Mouse (Mus musculus) kidney, postnatal 25 days (tissue): Measurements from ENCODE around the gene Tmem163.

Source experiments
- DNase-seq, 2 experiments: peaks; one replicate each; pipeline ENCODE4 v3.0.0; 2021; ENCODE audit warnings: mixed read lengths in 2 of 2

Tmem163 gene

DNA sequence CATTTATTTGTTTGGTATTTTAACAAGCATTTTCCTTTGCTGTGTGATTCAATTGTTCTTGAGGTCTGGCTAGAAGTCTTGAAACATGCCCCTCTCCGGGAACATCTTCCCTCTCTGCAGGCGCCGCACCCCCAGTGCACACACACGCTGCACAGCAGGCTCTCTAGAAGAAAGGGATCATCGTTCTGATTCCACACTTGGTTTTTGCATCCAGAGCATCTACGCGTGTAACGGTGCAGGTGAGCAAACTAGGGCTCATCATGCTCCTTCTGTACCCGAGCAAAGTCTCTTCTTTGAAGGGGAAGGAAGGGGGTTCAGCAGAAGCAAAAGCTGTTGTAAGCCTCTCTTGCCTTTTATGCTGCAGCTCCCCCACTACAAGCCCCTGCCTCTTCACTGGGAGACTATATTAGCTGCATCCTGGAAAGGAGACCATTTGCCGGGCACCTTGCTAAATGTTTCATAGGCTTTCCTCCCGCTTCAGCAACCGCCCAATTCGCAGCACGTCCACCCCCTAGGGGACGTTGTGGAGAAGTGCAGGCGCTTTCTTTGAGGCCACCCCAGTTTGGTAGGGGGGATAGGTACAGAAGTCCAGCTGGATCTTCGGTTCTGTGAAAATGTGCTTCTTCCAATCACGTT, at the start of gene Tmem163:
Tmem163 (minus strand) TSS at position 51 of the 636 bp plus-strand sequence.
- DNase-seq = peak; percentile 21 to 38

DNA sequence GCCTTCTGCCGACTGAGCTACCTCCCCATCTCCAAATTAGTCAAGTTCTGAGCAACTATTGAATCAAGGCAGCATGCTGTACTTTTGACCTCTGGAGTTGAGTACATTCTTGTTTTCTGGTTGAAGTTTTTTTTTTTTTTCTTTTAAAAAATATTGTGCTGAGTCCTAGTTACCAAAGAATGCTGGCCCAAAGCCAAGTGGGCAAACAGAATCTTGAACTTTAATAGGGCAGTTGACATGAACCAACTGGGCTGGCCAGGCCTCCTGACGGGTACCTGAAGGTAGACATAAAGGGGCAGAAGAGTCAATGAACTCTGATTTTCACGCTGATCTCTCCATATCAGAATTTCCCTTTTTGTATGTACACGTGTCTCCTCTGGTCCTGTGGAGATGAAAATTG, 49.7 kb upstream of the Tmem163 start, which contains the start of gene Acmsd:
Acmsd (plus strand) TSS at position 318 of the 400 bp plus-strand sequence.
- peak; percentile 89 to 90 for DNase-seq

DNA sequence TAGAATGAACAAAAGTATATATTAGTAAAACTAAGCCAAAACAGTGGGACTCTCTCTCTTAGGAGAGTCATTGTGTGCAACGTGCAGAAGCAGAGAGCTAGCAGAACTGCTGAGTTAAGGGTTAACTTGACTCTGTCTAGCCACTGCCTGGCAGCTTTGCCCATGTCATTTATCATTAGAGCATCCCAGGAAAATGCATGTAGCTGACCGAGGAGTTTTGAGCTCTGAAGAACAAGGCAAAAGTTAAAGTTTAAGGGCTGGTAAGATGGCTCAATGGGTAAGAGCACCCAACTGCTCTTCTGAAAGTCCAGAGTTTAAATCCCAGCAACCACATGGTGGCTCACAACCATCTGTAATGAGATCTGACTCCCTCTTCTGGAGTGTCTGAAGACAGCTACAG, 44.2 kb upstream of the Tmem163 start:
- DNase-seq = peak; percentile 43 to 69

DNA sequence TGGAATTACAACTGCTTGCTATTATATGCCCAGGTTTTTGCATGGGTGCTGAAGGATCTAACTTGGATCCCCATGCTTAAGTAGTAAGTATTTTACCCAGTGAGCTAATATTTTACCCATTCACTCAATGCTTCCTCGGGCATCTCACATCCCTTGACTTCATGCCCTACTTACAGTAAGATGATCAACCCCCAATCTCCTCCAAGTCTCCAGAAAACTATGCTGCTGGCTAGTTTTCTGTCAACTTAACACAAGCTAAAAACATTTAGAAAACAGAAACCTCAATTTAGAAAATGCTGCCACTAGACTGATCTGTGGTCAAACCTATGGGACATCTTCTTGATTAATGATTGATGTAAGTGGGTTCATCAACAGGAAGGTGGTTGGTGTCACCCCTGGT, 38.9 kb upstream of the Tmem163 start:
- no peak for DNase-seq

DNA sequence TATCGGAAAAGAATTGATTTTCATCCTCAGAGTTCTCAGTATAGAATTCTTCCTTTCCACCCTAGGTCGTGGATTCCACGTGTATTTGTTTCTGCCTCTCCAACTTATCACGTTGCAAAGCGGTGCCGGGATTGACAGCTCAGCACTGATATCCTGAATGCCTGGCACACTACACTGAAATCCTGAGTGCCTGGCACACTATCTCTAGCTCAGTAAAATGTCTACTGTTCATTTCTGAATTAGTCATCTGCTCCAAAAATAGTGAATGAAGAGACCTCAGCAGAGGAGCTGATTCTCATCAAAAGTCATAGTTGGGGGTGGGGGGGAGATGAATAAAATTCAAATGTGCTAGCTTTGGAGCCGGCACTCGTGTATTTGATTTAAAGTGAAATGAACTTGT, 37.1 kb upstream of the Tmem163 start:
- DNase-seq = no peak

DNA sequence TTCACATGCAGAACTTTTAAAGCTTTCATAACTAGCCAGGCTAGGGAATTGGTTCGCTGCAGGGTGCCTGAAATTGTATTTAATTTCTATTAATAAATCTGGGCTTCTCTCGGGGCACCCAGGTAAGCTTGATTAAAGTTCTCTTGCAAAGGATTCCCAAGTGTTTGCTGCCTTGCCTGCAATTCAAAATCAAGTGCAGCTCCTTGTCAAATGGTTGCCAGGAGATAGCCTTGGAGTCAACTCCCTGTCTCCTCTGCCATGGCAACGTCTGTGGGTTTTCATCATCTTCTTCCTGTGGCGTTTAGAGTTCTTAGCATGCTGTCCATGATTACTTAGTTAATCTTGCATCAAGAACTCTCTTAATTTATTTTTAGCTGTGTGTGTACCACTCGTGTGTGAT, 26.9 kb upstream of the Tmem163 start:
- no peak for DNase-seq

DNA sequence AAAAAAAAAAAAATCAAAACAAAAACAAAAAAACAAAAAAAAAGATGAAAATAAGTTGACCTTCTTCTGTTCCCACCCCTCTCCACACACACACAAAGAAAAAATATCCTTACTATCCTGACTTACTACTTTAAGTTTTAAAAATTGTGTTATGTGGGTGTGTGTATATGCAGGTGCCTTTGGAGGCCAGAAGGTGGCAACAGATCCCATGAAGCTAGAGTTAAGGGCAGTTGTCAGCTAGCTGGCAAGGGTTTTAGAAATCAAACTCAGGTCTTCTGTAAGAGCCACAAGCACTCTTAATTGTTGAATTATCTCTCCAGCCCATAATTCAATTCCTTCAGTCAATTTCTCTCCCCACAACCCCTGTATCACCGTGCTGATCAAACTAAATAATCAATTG, 22.8 kb upstream of the Tmem163 start:
- no peak for DNase-seq

DNA sequence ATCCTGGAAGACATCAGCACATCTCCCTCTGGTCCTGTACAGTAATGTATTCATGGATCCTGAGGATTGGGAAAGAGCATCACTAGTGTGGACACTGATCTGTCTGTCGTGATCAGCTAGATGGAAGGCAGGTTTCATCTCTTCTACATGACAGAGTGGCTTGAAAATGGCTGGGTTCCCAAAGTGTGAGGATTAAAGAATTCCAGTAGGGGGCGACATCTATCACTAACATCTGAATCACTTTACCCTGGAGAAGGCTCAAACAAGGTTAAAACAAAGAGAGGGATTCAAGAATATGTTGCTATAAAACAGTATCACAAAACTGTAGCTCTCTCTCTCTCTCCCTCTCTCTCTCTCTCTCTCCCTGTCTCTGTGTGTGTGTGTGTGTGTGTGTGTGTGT, 17.2 kb upstream of the Tmem163 start:
- no peak for DNase-seq

DNA sequence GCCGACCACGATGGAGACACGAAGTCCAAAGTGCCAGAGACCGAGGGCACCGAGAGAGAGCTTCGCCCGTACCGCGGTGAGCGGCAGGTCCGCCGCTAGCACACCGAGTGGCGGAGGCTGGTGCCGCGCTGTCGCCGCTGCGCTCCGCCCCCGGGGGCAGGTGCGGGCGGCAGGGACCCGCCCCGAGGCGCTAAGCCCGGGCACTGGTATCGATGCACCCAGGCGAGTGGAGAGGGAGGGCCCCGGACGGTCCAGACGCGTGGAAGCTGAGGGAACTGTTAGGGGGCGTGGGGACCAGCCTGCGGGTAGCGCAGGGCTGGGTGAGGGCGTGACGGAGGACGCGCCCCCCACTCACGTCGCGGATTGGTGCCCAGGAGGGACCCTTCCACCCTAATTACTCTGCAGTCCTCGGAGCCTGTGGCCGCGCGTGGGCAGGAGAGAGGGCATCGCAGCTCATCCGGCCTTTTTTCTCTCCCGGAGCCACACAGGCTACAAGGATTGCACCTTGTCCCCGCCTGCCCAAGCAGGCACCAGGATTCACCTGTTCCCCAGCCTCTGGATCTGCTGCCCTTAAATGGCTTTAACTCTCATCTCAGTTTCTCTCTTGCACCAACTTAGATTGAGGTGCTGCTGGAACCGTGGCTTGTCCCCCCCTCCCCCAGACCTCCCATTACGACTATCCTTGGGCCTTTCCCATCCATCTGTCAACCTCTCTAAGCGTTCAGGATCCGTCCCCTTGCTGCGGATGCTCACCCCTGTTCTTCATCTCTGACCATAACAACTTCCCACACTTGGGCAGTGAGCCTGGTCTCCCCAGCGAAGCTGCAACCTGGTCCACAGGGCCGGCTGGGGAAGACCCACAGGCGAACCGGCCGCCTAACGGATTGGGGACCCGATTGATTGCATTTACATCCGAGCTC, 1.4 kb downstream of the Tmem163 start:
- DNase-seq = peak; percentile 24 to 64

DNA sequence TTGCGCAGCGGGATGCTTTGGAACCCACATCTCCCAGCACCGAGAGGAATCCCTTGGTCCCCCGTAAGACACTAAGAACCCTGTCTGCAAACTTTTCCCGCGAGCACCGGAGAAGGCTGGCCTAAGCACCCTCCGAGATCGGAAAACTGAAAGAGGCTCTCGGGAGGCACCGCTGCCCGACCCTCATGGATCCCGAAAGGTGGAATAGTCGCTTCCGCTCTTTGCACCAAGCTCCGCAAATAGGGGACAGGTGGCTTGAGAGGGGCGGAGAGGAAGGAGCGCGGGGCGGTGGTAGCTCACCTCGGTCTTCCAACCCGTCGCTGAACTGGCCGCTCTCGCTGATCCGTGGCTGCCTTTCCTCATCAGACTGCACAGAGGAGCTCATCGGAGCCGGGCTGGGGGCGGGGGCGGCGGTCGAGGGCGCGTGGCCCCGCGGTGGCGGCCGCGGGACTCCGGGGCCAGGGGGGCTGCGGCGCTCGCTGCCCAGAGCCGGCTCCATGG, 2.2 kb downstream of the Tmem163 start:
- no peak for DNase-seq

DNA sequence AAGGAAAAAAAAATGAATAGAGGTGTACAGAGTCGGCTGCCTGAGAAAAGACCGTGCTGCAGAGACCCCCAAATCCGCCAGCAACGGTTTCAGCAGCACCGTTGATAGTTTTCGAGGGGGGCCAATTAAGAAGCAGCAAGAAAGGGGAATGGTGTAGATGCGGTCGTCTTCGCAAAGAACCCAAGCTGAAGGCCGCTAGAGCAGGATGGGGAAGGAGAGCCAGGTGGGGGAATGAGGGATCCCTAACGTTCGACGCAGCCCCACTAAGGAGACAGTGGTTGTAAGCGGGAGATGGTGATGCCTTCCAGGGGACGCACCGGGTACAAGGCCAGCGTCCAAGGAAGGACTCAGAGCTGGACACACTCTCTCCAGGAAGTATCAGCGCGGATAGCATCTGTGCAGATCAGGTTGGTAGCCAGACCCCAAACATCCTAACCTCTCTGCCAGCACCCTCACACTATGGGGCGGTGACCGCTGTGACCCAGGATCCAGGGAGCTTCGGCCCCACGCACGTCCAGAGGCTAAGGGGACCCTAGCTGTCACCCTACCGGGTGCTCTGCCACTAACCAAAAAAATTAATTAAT, 2.7 kb downstream of the Tmem163 start:
- no peak for DNase-seq

DNA sequence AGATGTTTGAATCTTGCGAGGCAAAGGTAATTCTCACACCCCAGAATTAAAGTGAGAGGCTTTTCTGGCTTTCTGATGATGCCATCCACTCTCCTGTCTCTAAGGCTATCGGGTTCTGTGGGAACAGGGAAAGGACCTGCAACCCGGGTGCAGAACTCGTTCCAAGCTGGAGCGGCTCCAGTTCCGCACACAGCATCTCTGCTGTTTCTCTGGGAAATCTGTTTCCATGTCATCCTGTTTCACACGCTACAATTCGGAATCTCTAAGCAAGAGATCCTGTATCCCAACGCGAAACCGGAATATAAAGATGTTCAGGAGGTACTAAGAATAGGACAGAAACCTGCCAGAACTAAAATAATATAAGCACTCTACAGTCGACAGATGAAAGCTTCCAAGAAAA, 3.2 kb downstream of the Tmem163 start:
- DNase-seq = no peak

DNA sequence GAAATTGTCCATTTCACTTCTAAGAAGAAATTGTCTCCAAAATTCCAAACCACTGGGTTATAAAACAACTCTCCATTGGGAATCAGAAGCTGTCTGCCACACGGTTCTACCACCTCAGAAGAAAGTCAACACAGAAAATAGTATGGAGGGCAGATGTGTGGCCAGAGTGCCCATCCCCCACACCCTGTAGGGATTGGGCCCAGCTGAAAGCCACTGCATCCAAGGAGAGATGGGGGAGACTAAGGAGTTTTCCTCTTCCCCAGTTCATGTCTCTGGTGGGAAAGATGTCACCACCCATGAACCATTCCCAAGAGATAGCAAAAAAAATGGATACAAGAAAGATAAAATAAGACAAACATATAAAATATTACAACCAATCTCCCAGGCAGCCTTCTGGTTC, 4.1 kb downstream of the Tmem163 start:
- DNase-seq = no peak

DNA sequence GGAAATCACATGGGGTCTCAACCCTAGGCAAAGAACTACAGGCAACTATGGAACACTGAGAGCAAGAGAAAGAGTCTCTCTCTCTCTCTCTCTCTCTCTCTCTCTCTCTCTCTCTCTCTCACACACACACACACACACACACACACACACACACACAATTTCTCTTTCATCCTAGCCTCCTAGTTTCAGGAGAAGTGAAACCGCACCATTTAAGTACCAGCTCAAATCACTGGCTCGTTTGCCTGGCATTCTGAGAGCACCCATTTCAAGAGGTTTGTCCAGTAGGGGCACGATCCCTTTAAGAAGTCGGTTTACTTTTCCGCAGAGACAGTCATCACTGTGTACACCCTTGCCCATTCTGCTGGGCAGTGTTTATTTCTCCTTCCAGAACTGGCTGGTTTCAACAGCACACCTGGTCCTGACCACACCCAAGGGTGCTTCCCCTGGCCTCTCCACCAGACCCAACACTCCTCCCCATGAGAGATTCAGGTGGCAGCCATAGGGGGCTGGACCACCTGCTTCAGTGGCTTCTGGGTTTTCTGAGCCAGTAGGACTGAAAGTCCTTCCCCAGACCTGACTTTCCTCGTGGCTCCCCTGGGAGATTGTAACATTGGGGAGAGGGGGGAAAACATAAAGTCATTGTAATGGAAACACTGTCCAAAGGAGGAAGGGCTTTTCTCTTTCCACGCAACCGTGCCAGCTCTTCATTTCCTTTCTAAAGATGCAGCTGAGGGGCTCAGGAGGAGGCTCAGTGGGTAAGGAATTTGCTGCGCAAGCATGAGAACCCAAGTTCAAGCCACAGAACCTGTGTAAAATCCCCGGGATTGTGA, 5.9 kb downstream of the Tmem163 start:
- DNase-seq = no peak

DNA sequence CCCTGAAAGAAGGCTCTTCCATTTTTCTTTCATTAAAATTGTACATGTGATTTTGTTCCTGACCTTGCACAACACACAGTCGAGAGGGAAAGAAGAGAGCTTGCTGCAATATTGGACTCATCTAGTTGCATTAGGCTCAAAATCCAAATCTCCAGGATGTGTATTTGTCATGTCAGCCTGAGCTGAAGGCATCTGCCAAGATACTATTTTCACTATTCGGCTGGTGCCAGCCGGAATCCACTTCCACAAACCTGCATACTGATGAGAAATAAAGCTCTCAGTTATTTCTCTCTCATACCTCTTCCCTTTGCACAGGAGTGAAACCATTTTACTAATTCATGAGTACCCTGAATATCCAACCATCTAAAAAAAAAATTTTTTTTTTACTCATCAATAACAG, 11.2 kb downstream of the Tmem163 start:
- no peak for DNase-seq

DNA sequence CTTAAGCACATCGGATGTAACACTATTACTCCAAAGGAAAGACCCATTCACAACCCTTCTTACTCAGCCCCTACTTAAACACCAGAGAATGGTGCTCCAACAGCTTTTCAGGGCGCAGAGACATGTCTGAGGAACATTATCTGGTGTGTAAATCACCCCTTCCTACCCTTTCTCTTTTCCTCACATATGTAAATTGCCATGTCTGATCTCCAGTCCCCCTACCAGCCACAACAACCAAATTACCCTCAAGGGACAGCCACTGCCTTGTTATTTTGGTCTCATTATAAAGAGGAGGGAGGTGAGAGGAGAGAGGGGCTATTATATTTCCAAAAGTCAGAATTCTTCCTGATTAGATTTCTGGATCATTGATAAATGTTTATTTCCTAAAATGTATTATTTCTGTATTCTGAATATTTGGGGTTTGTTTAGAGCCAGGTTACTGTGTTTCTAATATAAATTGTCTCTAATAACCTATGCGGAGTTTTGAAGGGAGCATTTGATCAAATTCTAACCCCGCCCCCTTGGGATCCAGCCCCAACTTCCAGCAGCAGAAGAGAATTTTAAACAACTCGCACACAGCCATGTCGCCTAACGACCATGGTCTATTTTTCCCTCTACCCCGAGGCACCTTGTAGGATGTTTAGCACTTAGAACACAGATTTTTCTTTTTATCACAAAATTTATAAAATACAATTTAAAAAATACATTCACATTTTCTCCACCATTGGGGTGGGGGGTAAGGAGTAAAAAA, 12.1 kb downstream of the Tmem163 start:
- DNase-seq = no peak

DNA sequence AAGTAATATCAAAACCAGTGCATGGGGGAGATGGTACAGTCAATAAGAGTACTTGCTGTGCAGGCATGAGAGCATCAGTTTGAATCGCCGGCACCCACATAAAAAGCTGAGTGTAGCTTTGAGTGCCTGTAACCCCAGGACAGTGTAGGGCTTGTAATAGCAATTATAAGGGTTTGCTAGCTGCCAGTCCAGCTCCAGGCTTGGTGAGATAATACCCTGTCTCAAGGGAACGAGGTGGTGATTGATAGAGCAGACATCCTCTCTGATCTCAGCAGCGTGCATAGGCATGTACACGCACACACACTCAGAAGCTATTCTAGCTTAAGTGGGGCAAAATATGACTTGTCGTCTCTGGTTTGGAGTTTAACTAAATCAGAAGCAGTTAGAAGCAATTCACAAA, 13.1 kb downstream of the Tmem163 start:
- DNase-seq = no peak

DNA sequence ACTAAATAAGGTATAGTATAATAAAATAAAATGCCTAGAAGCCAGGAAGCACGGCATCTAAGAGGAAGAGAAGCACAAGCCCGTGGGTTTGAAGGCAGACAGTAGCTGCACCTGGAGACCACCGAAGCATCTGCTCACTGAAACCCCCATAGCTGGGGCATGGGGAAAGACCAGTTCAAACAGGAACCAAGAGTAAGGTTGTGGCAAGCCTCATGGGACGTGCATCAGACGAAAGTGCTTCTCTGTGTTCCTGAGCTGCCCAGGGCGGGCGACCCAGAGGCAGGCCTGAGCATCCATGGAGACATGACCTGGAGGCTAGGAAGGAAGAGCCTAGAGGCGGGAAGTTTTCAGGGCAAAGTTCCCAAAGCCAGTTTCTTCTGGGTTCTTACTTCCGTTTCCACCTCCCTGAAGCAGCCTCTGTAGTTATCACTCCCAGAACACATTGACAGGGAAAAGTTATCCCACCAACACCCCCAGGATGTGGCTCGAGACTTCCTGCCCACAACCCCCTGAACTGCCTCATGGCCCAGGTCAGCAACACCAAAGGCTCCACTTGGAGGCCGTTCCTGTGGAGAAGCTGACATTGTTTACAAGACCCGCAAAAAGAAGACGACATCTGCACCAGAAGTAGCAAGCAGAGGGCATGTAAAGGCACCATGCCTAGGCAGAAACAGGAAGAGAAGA, 16.8 kb downstream of the Tmem163 start:
- no peak for DNase-seq

DNA sequence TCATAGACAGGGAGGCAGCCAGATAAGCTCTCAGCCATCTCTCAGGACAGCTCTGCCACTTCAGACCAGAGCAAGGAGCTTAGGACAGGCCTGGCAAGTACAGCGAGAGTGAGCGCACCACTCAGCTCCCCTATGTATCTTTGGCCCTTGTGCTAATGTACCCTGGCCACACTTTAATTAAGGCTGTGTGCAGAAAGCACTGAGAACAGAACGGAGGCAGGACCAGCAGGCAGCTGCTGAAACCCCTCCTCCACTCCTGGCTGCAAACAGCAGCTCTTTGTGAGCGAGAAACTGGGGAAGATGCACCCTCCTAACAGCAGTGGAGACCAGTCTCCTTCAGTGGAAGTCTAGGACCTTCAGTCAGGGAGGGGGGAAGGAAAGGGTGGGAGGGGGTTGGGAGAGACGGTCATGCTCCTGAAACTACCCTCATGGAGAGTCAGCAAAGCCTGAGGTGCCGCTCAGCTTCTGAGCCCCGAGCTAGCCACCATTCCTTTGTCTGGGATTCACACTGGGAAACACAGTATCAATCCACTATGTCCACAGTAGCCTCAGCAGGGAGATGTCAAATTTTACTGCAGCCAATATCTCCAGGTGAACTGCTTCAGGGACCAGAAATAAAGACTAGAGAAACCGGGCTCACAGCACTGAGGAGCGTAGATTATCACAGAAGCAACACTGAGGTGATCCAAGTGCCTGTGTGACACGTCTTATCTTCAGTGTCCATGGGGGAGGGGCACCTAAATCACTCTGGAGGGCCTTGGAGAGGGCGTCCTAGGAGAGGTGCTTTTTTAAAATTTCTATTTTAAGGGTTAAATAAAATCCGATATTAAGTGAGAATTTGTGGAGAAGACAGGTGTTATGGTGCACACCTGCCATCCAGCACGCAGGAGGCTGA, 18.0 kb downstream of the Tmem163 start:
- no peak for DNase-seq

DNA sequence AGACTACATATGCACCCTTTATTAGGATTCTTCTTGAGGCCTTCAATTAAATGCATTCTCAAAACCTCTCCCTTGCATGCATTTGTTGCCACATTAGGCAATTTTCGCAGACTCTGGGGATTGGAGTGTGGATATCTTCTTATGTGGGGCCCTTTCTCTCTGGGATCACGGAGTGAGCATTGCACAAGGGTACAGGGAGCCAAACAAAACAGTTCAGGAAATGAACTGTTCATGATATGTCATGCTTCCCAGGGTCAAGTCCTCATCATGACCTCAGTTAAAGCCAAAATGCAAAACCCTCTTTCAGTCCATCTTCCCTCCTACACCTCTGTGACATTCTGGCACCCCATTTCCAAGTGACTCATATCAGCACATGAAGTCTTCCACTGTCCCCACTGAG, 27.8 kb downstream of the Tmem163 start:
- DNase-seq = no peak
